Mouse (Mus musculus) MEL (cell line): ENCODE measurements at regions not wholly inside any gene's neighbourhood (a gene's known extent, or its start where the extent isn't known, plus 50 kb on each side); places are given as distances from the start of the nearest gene placed in this dataset.

Experiments
- HCFC1 ChIP-seq: IDR thresholded peaks from 2 replicates; pipeline ENCODE4 v1.6.1; 2012; ENCODE audit warnings: low read depth, mild to moderate bottlenecking, inconsistent platforms, low read length, improper control_type of control experiment, moderate library complexity
- NELFE ChIP-seq: IDR thresholded peaks from 2 replicates; pipeline ENCODE4 v1.6.1; 2011; ENCODE audit warnings: low read depth, low read length, improper control_type of control experiment

GRCm38 (mm10) chr15:97122263-97122662, 66.5 kb upstream of the Slc38a4 start:
- TF ChIP-seq HCFC1 (no peak), NELFE (no peak)
